Mouse (Mus musculus): ENCODE data around the gene Naa38. TPM values are rescaled to one million over a fixed set of nuclear protein-coding genes. Genes with fewer than 3 reads are reported as not detected.

Naa38 gene
- total RNA-seq, 2 experiments from 2014 or later, result 109 to 127 TPM

GRCm38 (mm10) chr11:69398486-69399200 is 3.4 kb downstream of the Naa38 start:
- TF ChIP-seq CTCF (conservative IDR thresholded peaks at IDR 0.05), result no peak
- H3K27ac ChIP-seq, result peak overlapping the region; percentile 98
- peak overlapping the region; percentile 70; the same call in 1 of the 2 replicates for H3K4me3 ChIP-seq
- DNase-seq (ENCODE audit: low spot score in 2 of 2), result no peak

DNA sequence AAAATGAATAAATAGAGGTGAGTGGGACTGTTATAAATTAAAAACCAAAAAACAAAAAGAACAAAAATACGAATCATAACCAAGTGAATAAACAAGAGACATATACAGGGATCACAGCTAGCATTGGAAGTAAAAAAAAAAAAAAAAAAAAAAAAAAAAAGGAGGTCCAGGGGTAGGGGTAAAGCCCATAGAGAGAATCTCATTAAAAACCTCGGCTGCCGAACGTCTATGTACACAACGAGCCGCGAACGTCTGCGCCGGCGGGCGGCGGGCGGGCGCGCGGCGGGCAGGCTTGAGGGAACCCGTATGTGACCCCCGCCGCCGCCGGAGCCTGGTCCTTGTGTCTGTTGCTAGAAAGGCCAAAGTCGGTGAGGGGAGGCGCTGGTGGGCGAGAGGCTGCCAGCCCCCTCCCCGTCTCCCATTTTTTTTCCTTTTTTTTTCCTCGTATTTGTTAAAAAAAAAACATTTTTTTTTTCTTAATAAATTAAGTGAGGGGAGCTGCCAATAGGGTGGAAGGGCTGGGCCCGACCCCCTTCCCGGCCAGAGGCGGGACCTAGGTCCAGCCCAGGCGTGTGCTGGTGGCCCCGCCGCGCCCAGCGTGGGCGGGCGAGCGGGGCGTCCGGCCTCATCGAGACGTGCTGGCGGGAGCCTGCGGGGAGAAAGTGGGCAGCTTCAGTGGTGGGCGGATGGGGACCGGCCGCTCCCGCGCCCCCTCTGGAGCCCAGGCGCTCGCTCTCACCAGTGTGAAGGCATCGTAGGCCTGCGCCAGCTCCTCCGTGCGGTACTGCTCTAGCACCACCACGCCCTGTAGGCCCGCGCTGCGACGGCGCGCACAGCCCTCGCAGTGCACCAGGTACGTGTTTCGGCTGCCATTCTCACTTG is 4.2 kb downstream of the Naa38 start:
- Histone ChIP-seq H3K27ac (no peak overlapping the region), H3K4me3 (no peak overlapping the region)
- TF ChIP-seq CTCF (conservative IDR thresholded peaks at IDR 0.05), result no peak
- no peak for DNase-seq (ENCODE audit: low spot score in 2 of 2)

GRCm38 (mm10) chr11:69400083-69400850 is 5.0 kb downstream of the Naa38 start:
- TF ChIP-seq CTCF (conservative IDR thresholded peaks at IDR 0.05), result no peak
- Histone ChIP-seq H3K27ac (no peak overlapping the region), H3K4me3 (no peak overlapping the region)
- no peak for DNase-seq (ENCODE audit: low spot score in 2 of 2)

DNA sequence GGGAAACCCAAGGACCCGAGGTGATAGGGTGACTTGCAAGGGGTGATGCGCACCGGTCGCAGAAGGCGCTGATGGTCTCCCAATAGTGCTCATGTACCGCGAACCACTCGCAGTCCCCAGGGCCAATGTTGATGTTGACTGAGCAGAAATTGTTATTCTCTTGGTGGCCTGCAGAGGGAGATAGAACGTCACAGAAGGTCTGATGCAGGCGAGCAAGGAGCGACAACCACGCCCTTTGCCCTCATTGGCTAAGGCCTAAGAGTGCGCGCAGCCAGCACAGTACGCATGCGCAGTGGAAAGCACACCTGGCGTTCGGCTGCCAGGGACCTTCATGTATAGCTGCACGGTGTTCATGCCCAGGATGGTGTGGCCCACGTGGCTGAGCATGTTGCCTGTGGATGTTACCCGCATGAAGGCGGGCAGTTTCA is 5.9 kb downstream of the Naa38 start:
- TF ChIP-seq CTCF (conservative IDR thresholded peaks at IDR 0.05), result peak; percentile 95
- no peak overlapping the region for H3K4me3 ChIP-seq
- DNase-seq (ENCODE audit: low spot score in 2 of 2), result peak; percentile 89 to 93
- H3K27ac ChIP-seq, result peak overlapping the region; percentile 58

DNA sequence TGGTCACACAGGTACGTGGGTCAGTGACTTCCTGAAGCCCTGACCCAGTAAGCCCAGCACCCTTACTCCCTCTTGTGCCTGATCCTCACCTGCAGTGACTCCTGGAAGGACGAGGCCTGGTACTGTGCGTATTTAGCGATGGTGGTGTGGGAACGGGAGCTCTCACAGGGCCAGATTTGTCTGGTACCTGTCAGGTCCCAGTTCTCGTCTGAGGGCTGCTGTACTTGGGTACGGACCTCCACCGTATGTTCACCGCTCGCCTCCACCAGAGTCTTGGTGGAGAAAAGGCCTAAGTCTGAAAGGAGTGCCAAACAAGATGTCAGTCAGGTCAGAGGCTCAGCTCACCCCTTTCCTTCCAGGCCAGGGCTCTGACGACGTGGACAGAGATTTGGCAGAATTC is 6.7 kb downstream of the Naa38 start:
- TF ChIP-seq CTCF (conservative IDR thresholded peaks at IDR 0.05), result no peak
- no peak for DNase-seq (ENCODE audit: low spot score in 2 of 2)

DNA sequence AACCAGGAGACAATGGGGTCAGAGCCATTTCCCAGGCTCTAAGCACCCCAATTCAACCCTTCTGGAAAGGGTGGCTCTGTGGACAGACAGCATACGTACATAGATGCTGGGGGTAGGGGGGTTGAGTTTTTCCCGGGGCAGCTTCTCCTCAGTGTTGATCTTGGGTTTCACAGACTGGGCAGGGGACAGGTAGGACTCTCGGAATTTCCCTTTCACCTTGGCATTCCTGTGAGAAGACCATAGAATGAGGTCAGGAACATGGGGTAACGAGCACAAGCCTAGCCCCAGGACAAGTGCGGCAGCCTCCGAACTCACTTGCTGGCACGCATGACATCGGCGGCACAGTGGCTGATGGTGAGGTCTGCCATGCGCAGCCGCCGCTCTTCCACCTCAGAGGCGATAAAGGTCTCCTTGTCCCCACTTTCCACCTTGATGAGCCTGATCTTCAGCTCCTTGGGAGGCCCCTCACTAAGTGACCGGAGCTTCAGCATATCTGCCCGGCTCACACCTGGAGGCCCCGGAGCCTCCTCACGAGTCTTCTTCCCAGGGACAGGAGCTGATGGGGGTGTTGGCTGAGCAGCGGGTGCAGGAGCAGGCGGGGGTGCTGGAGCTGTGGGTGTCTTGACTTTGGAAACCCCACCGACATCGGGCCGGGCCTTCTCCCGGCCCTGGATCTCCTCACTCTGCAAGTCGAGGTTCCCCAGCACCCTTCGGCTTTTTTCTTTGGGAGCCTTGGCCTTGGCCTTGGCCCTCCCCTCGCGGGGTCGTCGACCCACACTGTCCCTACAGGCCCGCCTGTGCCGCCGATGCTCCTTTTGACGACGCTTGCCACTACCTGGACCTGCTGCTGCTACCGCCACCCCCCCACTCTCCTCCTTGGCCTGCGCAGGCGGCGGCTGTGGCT is 8.7 kb downstream of the Naa38 start:
- no peak overlapping the region for H3K4me3 ChIP-seq
- TF ChIP-seq CTCF (conservative IDR thresholded peaks at IDR 0.05), result no peak
- no peak overlapping the region for H3K27ac ChIP-seq
- DNase-seq (ENCODE audit: low spot score in 2 of 2), result no peak

More for the DNA sequence above, 6.7 kb downstream of the Naa38 start:
- Histone ChIP-seq H3K27ac (no peak overlapping the region), H3K4me3 (no peak overlapping the region)

DNA sequence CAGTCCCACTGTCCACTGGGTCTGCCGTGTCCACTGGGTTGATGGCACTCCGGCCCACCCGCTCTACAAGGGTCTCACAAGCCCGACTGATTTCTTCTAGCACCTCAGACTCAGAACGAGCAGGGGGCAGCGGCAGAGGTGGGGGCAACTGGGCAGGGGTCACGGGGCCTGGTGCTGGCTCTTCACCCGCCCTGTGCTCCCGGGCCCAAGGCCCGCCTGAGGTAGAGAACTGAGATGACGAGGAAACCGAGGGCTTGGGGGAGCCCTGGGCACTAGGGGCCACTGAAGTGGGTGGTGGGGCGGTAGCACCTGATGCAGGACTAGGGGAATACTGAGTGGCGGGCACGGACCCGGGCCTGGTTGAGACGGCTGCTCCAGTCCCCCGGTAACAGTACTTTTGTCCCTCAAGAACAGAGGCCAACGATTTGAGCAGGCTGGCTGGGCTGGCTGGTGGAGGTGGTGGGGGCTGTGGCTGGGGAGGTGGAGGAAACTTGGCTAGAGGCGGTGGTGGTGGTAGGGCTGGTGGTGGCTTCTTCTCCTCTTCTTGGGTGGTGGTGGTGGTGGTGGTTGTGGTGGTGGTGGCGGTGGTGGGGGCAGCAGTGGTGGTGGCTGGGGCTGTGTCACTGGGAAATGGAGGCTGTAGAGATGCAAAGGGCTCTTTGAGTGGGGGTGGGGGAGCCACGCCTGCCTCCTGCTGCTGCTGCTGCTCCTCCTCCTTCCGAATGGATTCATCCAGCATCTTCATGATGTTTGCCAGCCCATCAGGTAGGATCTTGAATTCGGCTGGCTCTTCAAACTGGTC is 9.5 kb downstream of the Naa38 start:
- no peak for TF ChIP-seq CTCF (conservative IDR thresholded peaks at IDR 0.05)
- no peak for DNase-seq (ENCODE audit: low spot score in 2 of 2)
- Histone ChIP-seq H3K4me3 (no peak overlapping the region), H3K27ac (no peak overlapping the region)

GRCm38 (mm10) chr11:69405397-69406200 is 10.3 kb downstream of the Naa38 start:
- H3K4me3 ChIP-seq, result no peak overlapping the region
- H3K27ac ChIP-seq, result no peak overlapping the region
- no peak for DNase-seq (ENCODE audit: low spot score in 2 of 2)
- TF ChIP-seq CTCF (conservative IDR thresholded peaks at IDR 0.05), result no peak

GRCm38 (mm10) chr11:69406282-69406681 is 11.0 kb downstream of the Naa38 start:
- TF ChIP-seq CTCF (conservative IDR thresholded peaks at IDR 0.05), result no peak
- no peak overlapping the region for H3K27ac ChIP-seq
- H3K4me3 ChIP-seq, result no peak overlapping the region
- DNase-seq (ENCODE audit: low spot score in 2 of 2), result no peak
